Mouse (Mus musculus) MEL (cell line): ENCODE data around the gene Zfp664. TPM values are rescaled to one million over a fixed set of nuclear protein-coding genes. Genes with fewer than 3 reads are reported as not detected.

Experiments
- DNase-seq: peaks from one replicate; pipeline ENCODE4 v3.0.0; 2011; ENCODE audit warnings: low read depth, low spot score
- H3K27ac ChIP-seq: 2 replicates; pipeline ENCODE4 v1.5.1; 2012; ENCODE audit warnings: low read depth, mild to moderate bottlenecking, control low read depth, low read length, moderate library complexity; ENCODE audit not compliant: control insufficient read depth
- H3K27me3 ChIP-seq, 2 experiments: fragments of 150-350 bp in 1 of 2; sonication (generic) in 1 of 2; 2 replicates each; pipeline ENCODE4 v1.6.1; 2012; ENCODE audit warnings: low read length in 2 of 2, mild to moderate bottlenecking in 2 of 2, improper control_type of control experiment in 1 of 2, moderate library complexity in 1 of 2; ENCODE audit not compliant: insufficient read depth in 2 of 2, control insufficient read depth in 1 of 2
- H3K36me3 ChIP-seq, 2 experiments: 2 replicates each; pipeline ENCODE4 v1.6.1; 2012 to 2014; ENCODE audit warnings: low read length in 2 of 2, improper control_type of control experiment in 1 of 2, inconsistent platforms in 1 of 2, mild to moderate bottlenecking in 1 of 2; ENCODE audit not compliant: insufficient read depth in 2 of 2, control insufficient read depth in 1 of 2
- H3K4me1 ChIP-seq, 2 experiments: fragments of 150-350 bp in 1 of 2; sonication (generic) in 1 of 2; 2 replicates each; pipeline ENCODE4 v1.6.1; 2012; ENCODE audit warnings: low read length in 2 of 2, improper control_type of control experiment in 1 of 2, mild to moderate bottlenecking in 1 of 2; ENCODE audit not compliant: insufficient read depth in 2 of 2, control insufficient read depth in 1 of 2
- H3K4me3 ChIP-seq, 2 experiments: fragments of 150-350 bp in 1 of 2; sonication (generic) in 1 of 2; 2 replicates each; pipeline ENCODE4 v1.5.1; 2012; ENCODE audit warnings: low read depth in 2 of 2, low read length in 2 of 2, mild to moderate bottlenecking in 2 of 2, moderate library complexity in 2 of 2, control low read depth in 1 of 2, improper control_type of control experiment in 1 of 2; ENCODE audit not compliant: control insufficient read depth in 1 of 2, insufficient read depth in 1 of 2
- H3K79me2 ChIP-seq: 2 replicates; pipeline ENCODE4 v1.6.1; 2012; ENCODE audit warnings: mild to moderate bottlenecking, low read length, moderate library complexity; ENCODE audit not compliant: control insufficient read depth, poor library complexity, insufficient read depth
- H3K9ac ChIP-seq: 2 replicates; pipeline ENCODE4 v1.6.1; 2012; ENCODE audit warnings: low read depth, mild to moderate bottlenecking, control low read depth, low read length, moderate library complexity; ENCODE audit not compliant: control insufficient read depth, poor library complexity, severe bottlenecking
- H3K9me3 ChIP-seq: fragments of 150-350 bp; sonication (generic); replicated peaks from 2 replicates; pipeline ENCODE4 v1.6.1; 2012; ENCODE audit warnings: mild to moderate bottlenecking, low read length, improper control_type of control experiment, moderate library complexity; ENCODE audit not compliant: insufficient read depth
- CHD1 ChIP-seq: IDR thresholded peaks from 2 replicates; pipeline ENCODE4 v1.6.1; 2012; ENCODE audit warnings: low read depth, mild to moderate bottlenecking, inconsistent platforms, low read length, improper control_type of control experiment
- CTCF ChIP-seq, 3 experiments: IDR thresholded peaks in 2 of 3; conservative IDR thresholded peaks in 1 of 3; 2 replicates each; pipeline ENCODE4 v1.5.1; 2011 to 2012; ENCODE audit warnings: low read length in 3 of 3, low read depth in 2 of 3, mild to moderate bottlenecking in 2 of 3, improper control_type of control experiment in 1 of 3, inconsistent platforms in 1 of 3, mixed read lengths in 1 of 3, moderate library complexity in 1 of 3; ENCODE audit not compliant: control insufficient read depth in 1 of 3, insufficient read depth in 1 of 3, poor library complexity in 1 of 3, severe bottlenecking in 1 of 3
- EP300 ChIP-seq, 2 experiments: IDR thresholded peaks; 2 replicates each; pipeline ENCODE4 v1.6.1; 2011; ENCODE audit warnings: improper control_type of control experiment in 2 of 2, low read length in 2 of 2, low read depth in 1 of 2, mild to moderate bottlenecking in 1 of 2
- GABPA ChIP-seq: IDR thresholded peaks from 2 replicates; pipeline ENCODE4 v1.6.1; 2012; ENCODE audit warnings: low read depth, mild to moderate bottlenecking, inconsistent platforms, low read length, improper control_type of control experiment, moderate library complexity
- KAT2A ChIP-seq: conservative IDR thresholded peaks from 2 replicates; pipeline ENCODE4 v1.6.1; 2012; ENCODE audit warnings: low read depth, low read length, improper control_type of control experiment, inconsistent platforms
- MAFK ChIP-seq: IDR thresholded peaks from 2 replicates; pipeline ENCODE4 v1.6.1; 2011; ENCODE audit warnings: low read depth, mild to moderate bottlenecking, low read length, improper control_type of control experiment, borderline replicate concordance
- MEF2A ChIP-seq: IDR thresholded peaks from 2 replicates; pipeline ENCODE4 v1.6.1; 2014; ENCODE audit warnings: low read depth, mild to moderate bottlenecking, inconsistent platforms, low read length, improper control_type of control experiment; ENCODE audit not compliant: poor library complexity, insufficient replicate concordance, severe bottlenecking; ENCODE audit errors: extremely low read depth
- MYC ChIP-seq: IDR thresholded peaks from 2 replicates; pipeline ENCODE4 v1.6.1; 2011; ENCODE audit warnings: low read depth, mild to moderate bottlenecking, low read length, improper control_type of control experiment, moderate library complexity
- NELFE ChIP-seq: IDR thresholded peaks from 2 replicates; pipeline ENCODE4 v1.6.1; 2011; ENCODE audit warnings: low read depth, low read length, improper control_type of control experiment
- NRF1 ChIP-seq: IDR thresholded peaks from 2 replicates; pipeline ENCODE4 v1.6.1; 2014; ENCODE audit warnings: low read depth, mild to moderate bottlenecking, inconsistent platforms, low read length, improper control_type of control experiment, moderate library complexity; ENCODE audit not compliant: poor library complexity, insufficient read depth, severe bottlenecking
- POLR2AphosphoS5 ChIP-seq: IDR thresholded peaks from 2 replicates; pipeline ENCODE4 v1.6.1; 2012; ENCODE audit warnings: low read depth, borderline replicate concordance, mild to moderate bottlenecking, inconsistent platforms, low read length, moderate library complexity, mixed read lengths
- RAD21 ChIP-seq: IDR thresholded peaks from 2 replicates; pipeline ENCODE4 v1.6.1; 2011; ENCODE audit warnings: mild to moderate bottlenecking, low read depth, low read length, improper control_type of control experiment
- RCOR1 ChIP-seq: IDR thresholded peaks from 2 replicates; pipeline ENCODE4 v1.6.1; 2012; ENCODE audit warnings: low read depth, mild to moderate bottlenecking, inconsistent platforms, low read length, improper control_type of control experiment
- SMC3 ChIP-seq: IDR thresholded peaks from 2 replicates; pipeline ENCODE4 v1.6.1; 2011; ENCODE audit warnings: low read depth, low read length, improper control_type of control experiment
- TBP ChIP-seq: IDR thresholded peaks from 2 replicates; pipeline ENCODE4 v1.8.0; 2011; ENCODE audit warnings: low read depth, low read length, improper control_type of control experiment
- USF1 ChIP-seq: IDR thresholded peaks from 2 replicates; pipeline ENCODE4 v1.6.1; 2014; ENCODE audit warnings: low read depth, mild to moderate bottlenecking, inconsistent platforms, low read length, improper control_type of control experiment, moderate library complexity
- ZC3H11A ChIP-seq: IDR thresholded peaks from 2 replicates; pipeline ENCODE4 v1.6.1; 2012; ENCODE audit warnings: low read depth, mild to moderate bottlenecking, inconsistent platforms, low read length, improper control_type of control experiment
- polyA plus RNA-seq, 2 experiments: library from polyadenylated mRNA; stranded (reverse) in 1 of 2; unstranded in 1 of 2; fragments of >175 nt in 1 of 2; fragments of >200 nt in 1 of 2; gene quantifications; 2 replicates each; pipeline versions ENCODE4 v1.2.1 to v1.2.4; 2012; ENCODE audit warnings: low replicate concordance in 2 of 2, low read depth in 1 of 2; ENCODE audit not compliant: insufficient read length in 2 of 2, insufficient read depth in 1 of 2, missing spikeins in 1 of 2
- total RNA-seq: library from RNA; depleted of rRNA; stranded (reverse); fragments of 300-350 nt; gene quantifications from 2 replicates; pipeline ENCODE4 v1.2.3, GENCODE M21; 2012

The Zfp664 gene
- total and polyA plus RNA-seq, 3 experiments: 18.6 to 205 (median 37.7) TPM

GRCm38 (mm10) chr5:124903852-124904251 lies 41.4 kb downstream of the Zfp664 start:
- Histone ChIP-seq H3K9me3 (no peaks in the 10 kb centered on the region), H3K4me1 (no peaks in the 10 kb centered on the region; a peak in 1 of 4 replicates), H3K9ac (no peak overlapping the region), H3K36me3 (no peaks in the 10 kb centered on the region), H3K79me2 (no peaks in the 10 kb centered on the region), H3K4me3 (no peak overlapping the region), H3K27ac (no peak overlapping the region), H3K27me3 (no peaks in the 10 kb centered on the region)
- DNase-seq: no peak
- no peak for TF ChIP-seq USF1
- TF ChIP-seq NRF1: no peak
- TF ChIP-seq MAFK: no peak

- H3K27me3 ChIP-seq: no peaks in the 10 kb centered on the region
Observed at GRCm38 (mm10) chr5:124906890-124907289, 44.4 kb downstream of the Zfp664 start.

GRCm38 (mm10) chr5:124908860-124909259 lies 46.4 kb downstream of the Zfp664 start:
- Histone ChIP-seq H3K4me3 (no peak overlapping the region), H3K27ac (no peak overlapping the region), H3K79me2 (no peaks in the 10 kb centered on the region), H3K36me3 (no peaks in the 10 kb centered on the region), H3K9me3 (no peaks in the 10 kb centered on the region), H3K4me1 (no peaks in the 10 kb centered on the region), H3K9ac (no peak overlapping the region), H3K27me3 (no peaks in the 10 kb centered on the region)
- peak; percentile 51 for DNase-seq
- TF ChIP-seq ZC3H11A: peak; percentile 45
- peak; percentile 73 for TF ChIP-seq RAD21
- no peak for TF ChIP-seq NELFE
- peak; percentile 45 to 76 (median 56); a peak in 5 of 6 replicates for TF ChIP-seq CTCF (IDR thresholded peaks at IDR 0.05 in 2 of 3, conservative IDR thresholded peaks at IDR 0.05 in 1 of 3; ENCODE audit: control insufficient read depth in 1 of 3, insufficient read depth in 1 of 3, low read depth in 2 of 3, low read length in 3 of 3, poor library complexity in 1 of 3, severe bottlenecking in 1 of 3)
- TF ChIP-seq SMC3: peak; percentile 78
- TF ChIP-seq POLR2AphosphoS5: no peak
- TF ChIP-seq CHD1: no peak
- no peak for TF ChIP-seq MEF2A
- TF ChIP-seq TBP: no peak

More at GRCm38 (mm10) chr5:124906890-124907289, 44.4 kb downstream of the Zfp664 start:
- Histone ChIP-seq H3K79me2 (no peaks in the 10 kb centered on the region), H3K9me3 (no peaks in the 10 kb centered on the region), H3K27ac (no peak overlapping the region), H3K36me3 (no peaks in the 10 kb centered on the region), H3K4me1 (no peaks in the 10 kb centered on the region), H3K4me3 (no peak overlapping the region), H3K9ac (no peak overlapping the region)
- DNase-seq: no peak
- no peak for TF ChIP-seq MYC
- no peak for TF ChIP-seq EP300 (IDR thresholded peaks at IDR 0.05; ENCODE audit: low read depth in 1 of 2, low read length in 2 of 2)
- TF ChIP-seq KAT2A: no peak
- no peak for TF ChIP-seq GABPA
- TF ChIP-seq RCOR1: no peak
